Mouse (Mus musculus): ENCODE data around the gene Cd38.

The Cd38 gene

GRCm38 (mm10) chr5:43948111-43948743 is 79.9 kb downstream of the Cd38 start:
- DNase-seq, result peak; percentile 84

GRCm38 (mm10) chr5:43948748-43949275 is 80.5 kb downstream of the Cd38 start:
- DNase-seq, result peak; percentile 40

GRCm38 (mm10) chr5:43953241-43953640 is 84.9 kb downstream of the Cd38 start:
- no peak for DNase-seq

GRCm38 (mm10) chr5:43959884-43960440 is 91.6 kb downstream of the Cd38 start:
- DNase-seq, result no peak

- peak; percentile 57 for DNase-seq
Observed at GRCm38 (mm10) chr5:43961056-43961455, 92.7 kb downstream of the Cd38 start.
